Mouse (Mus musculus) layer of hippocampus, adult 9-11 months (tissue): ENCODE results near the gene Ufsp1.
"Not testable (repeated sequence)": the region's sequence is repeated elsewhere in the genome, so short reads cannot be mapped to it uniquely, and the experiment has no call there.

ENCODE experiments used
- DNase-seq: peaks from one replicate; pipeline ENCODE4 v3.0.0; 2022

Ufsp1 gene

GRCm38 (mm10) chr5:137293839-137294743 is at the start of gene Ufsp1:
Gene Ufsp1, plus strand, starts transcription at chr5:137294629.
- peak; percentile 98 for DNase-seq

GRCm38 (mm10) chr5:137263897-137264720 is 30.3 kb upstream of the Ufsp1 start:
- DNase-seq = no peak

GRCm38 (mm10) chr5:137264787-137265186 is 29.6 kb upstream of the Ufsp1 start:
- no peak for DNase-seq

- DNase-seq = no peak
Measured at GRCm38 (mm10) chr5:137268131-137268910, 26.1 kb upstream of the Ufsp1 start.

- no peak for DNase-seq
Measured at GRCm38 (mm10) chr5:137277360-137278342, 16.8 kb upstream of the Ufsp1 start.

DNA sequence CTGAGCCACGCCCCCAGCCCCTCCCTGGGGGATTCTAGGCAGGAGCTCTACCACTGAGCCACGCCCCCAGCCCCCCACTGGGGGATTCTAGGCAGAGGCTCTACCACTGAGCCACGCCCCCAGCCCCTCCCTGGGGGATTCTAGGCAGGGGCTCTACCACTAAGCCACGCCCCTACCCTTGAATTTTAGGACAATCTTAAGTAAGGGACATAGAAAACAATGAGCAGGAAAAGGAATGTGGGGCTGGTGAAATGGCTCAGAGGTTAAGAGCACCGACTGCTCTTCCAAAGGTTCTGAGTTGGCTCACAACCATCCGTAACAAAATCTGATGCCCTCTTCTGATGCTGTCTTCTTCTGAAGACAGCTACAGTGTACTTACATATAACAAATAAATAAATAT is 10.0 kb upstream of the Ufsp1 start:
- DNase-seq = not testable (repeated sequence)

GRCm38 (mm10) chr5:137285045-137285444 is 9.4 kb upstream of the Ufsp1 start:
- DNase-seq = no peak

DNA sequence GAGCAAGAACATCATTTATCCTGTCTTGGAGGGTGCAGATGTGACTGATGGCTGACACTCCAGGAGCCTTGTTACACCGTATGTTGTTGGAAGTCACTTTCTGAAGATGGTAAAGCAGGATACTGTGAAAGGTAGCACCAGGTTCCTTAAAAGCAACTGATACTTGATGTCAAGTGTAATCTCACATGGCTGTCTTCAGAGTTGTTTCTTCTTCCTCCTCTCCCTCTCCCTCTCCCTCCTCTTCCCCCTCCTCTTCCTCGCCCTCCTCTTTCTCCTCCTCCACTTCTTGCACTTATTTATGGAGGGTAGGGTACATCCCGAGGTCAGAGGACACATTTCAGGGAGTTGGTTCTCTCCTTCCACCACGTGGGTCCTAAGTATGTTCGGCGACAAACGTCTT is 8.4 kb upstream of the Ufsp1 start:
- no peak for DNase-seq

DNA sequence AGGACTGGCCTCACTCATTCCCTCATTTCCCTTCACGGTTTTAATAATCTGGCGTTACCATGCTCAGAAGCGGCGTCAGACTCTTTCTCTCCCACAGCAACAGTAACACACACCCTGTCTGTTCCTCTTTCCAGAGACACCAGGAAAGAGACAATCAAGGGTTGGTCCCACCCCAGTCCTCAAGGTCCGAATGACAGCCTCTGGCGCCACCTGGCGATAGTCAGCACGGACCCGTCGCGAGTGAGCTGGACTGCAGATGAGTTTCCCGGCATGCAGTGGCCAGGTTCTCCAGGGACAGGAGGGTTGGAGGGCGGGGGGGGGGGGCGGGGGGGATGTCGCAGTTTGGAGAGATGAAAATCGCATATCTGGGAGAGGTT is 7.8 kb upstream of the Ufsp1 start:
- DNase-seq = peak; percentile 91

- peak; percentile 79 for DNase-seq
Measured at GRCm38 (mm10) chr5:137287032-137287952, 7.1 kb upstream of the Ufsp1 start, which contains the start of gene Ache. Gene Ache, plus strand, starts transcription at chr5:137287519.

DNA sequence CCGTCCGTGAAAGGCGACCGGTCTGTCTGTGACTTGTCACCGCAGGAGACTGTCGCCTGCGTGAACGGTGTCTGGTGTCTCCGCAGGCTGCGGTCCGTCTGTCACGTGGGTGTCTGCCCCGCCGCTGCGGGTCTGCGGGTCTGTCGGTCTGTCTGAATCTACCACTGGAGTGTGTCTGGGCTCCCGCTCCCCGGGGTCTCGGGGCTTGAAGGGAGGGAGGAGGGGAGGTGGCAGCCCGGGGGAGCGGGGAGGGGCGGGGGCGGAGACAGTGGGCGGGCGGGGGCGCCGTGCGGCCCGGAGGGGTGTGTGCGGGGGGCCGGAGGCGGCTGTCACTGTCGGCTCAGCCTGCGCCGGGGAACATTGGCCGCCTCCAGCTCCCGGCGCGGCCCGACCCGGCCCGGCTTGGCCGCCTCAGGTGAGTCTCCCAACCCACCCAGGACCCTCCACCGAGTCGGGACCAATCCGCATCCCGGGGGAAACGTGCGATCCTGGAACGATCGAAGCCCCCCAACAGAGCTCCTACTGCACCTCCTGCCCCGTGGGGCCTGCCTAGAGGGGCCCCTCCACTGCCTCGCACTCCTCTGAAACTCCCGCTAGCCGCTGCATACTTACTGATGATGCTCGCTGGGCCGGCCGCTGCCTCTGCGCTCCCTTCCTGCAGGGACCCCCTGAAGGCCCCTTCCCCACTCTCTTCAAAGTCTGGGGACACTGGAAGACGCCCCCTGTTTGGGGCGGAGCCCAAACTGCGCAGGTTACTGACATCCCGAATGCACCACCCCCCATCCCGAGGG is 6.3 kb upstream of the Ufsp1 start:
- peak; percentile 68 for DNase-seq

DNA sequence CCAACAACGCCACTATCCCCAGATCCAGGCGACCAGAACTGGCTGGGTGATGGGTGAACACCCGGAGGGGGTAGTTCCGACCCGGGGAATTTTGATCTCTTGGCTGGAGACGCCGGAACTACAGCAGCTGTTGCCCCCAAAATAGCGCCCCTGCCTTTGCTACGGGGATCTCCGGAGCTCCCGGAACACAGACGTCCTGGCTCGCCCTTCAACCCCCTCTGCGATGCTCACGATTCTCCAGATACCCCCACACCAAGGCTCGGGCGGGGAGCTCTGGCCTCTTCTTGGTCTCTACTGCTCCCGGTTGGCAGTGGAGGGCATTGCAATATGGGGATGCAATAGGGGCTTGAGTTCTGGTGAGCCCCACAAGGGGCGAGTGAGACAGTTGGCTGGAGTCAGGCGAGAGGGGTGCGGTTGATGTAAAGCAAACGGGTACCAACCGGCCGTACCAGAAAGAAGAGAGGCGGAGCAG is 5.4 kb upstream of the Ufsp1 start:
- no peak for DNase-seq

GRCm38 (mm10) chr5:137289591-137290365 is 4.7 kb upstream of the Ufsp1 start:
- no peak for DNase-seq

DNA sequence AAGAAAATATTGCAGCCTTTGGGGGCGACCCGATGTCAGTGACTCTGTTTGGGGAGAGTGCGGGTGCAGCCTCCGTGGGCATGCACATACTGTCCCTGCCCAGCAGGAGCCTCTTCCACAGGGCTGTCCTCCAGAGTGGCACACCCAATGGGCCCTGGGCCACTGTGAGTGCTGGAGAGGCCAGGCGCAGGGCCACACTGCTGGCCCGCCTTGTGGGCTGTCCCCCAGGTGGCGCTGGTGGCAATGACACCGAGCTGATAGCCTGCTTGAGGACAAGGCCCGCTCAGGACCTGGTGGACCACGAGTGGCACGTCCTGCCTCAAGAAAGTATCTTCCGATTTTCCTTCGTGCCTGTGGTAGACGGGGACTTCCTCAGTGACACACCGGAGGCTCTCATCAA is 3.8 kb upstream of the Ufsp1 start:
- DNase-seq = no peak

- DNase-seq = no peak
Measured at GRCm38 (mm10) chr5:137291381-137291926, 3.0 kb upstream of the Ufsp1 start.

GRCm38 (mm10) chr5:137293282-137293681 is 1.1 kb upstream of the Ufsp1 start:
- peak; percentile 83 for DNase-seq

DNA sequence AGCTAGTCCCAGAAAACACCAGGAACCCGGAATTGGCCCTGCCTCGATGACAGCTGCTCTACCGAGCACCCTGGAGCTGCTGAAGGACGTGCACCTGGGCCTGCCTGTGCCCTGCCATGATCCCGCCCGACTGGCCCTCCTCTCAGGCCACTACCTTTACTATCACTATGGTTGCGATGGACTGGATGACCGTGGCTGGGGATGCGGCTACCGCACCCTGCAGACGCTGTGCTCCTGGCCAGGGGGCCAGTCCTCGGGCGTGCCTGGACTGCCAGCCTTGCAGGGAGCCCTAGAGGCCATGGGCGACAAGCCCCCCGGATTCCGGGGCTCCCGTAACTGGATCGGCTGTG is 290 bp downstream of the Ufsp1 start:
- no peak for DNase-seq

GRCm38 (mm10) chr5:137295296-137295695 is 867 bp downstream of the Ufsp1 start:
- DNase-seq = no peak

DNA sequence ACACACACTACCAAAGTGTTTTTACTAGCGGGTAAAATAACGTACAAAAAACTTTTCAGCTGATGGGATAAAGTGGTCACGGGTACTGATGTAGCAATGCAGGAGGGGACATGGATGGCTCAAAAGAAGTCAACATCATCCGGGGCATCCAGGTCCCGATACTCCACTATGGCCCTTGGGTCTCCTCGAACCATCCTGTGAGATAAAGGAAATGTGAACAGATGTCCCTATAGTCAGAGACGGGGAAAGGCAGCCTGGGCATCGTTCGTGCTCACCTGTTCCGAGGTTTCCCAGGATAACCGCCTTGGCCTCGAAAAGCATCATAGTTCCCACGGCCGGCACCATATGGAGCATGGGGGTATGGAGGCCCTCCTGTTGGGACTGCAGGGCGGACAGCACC is 1.3 kb downstream of the Ufsp1 start:
- no peak for DNase-seq
